9 mouse cellular contexts compared by ENCODE assay signal in genomic region chr13:9030364-9030763, GRCm38 (mm10).
"Had no signal": no experiment of that assay in that cellular context is flagged by ENCODE, and none has a peak within 500 bp of the region (broad histone marks: within the 10 kb centered on the region; RNA-seq: fewer than 3 reads in every experiment).

No protein-coding gene starts in this region.

- ATAC-seq: intestine, postnatal 0 days had no signal

- DNase-seq: kidney, adult 8-10 months; kidney, postnatal 25 days; layer of hippocampus, adult 9-11 months; lung, adult 18-20 months; midbrain, embryonic 14.5 days; retina, postnatal 1 day; right cerebral cortex, postnatal 4 days; spleen, adult 18-20 months had no signal
